Mouse (Mus musculus) MEL (cell line): ENCODE measurements at regions not wholly inside any gene's neighbourhood (a gene's known extent, or its start where the extent isn't known, plus 50 kb on each side); places are given as distances from the start of the nearest gene placed in this dataset.

Experiments used
- DNase-seq: peaks from one replicate; pipeline ENCODE4 v3.0.0; 2011; ENCODE audit warnings: low read depth, low spot score
- H3K27ac ChIP-seq: 2 replicates; pipeline ENCODE4 v1.5.1; 2012; ENCODE audit warnings: low read depth, mild to moderate bottlenecking, control low read depth, low read length, moderate library complexity; ENCODE audit not compliant: control insufficient read depth
- H3K27me3 ChIP-seq, 2 experiments: fragments of 150-350 bp in 1 of 2; sonication (generic) in 1 of 2; 2 replicates each; pipeline ENCODE4 v1.6.1; 2012; ENCODE audit warnings: low read length in 2 of 2, mild to moderate bottlenecking in 2 of 2, improper control_type of control experiment in 1 of 2, moderate library complexity in 1 of 2; ENCODE audit not compliant: insufficient read depth in 2 of 2, control insufficient read depth in 1 of 2
- H3K36me3 ChIP-seq, 2 experiments: 2 replicates each; pipeline ENCODE4 v1.6.1; 2012 to 2014; ENCODE audit warnings: low read length in 2 of 2, improper control_type of control experiment in 1 of 2, inconsistent platforms in 1 of 2, mild to moderate bottlenecking in 1 of 2; ENCODE audit not compliant: insufficient read depth in 2 of 2, control insufficient read depth in 1 of 2
- H3K4me1 ChIP-seq, 2 experiments: fragments of 150-350 bp in 1 of 2; sonication (generic) in 1 of 2; 2 replicates each; pipeline ENCODE4 v1.6.1; 2012; ENCODE audit warnings: low read length in 2 of 2, improper control_type of control experiment in 1 of 2, mild to moderate bottlenecking in 1 of 2; ENCODE audit not compliant: insufficient read depth in 2 of 2, control insufficient read depth in 1 of 2
- H3K4me3 ChIP-seq, 2 experiments: fragments of 150-350 bp in 1 of 2; sonication (generic) in 1 of 2; 2 replicates each; pipeline ENCODE4 v1.5.1; 2012; ENCODE audit warnings: low read depth in 2 of 2, low read length in 2 of 2, mild to moderate bottlenecking in 2 of 2, moderate library complexity in 2 of 2, control low read depth in 1 of 2, improper control_type of control experiment in 1 of 2; ENCODE audit not compliant: control insufficient read depth in 1 of 2, insufficient read depth in 1 of 2
- H3K79me2 ChIP-seq: 2 replicates; pipeline ENCODE4 v1.6.1; 2012; ENCODE audit warnings: mild to moderate bottlenecking, low read length, moderate library complexity; ENCODE audit not compliant: control insufficient read depth, poor library complexity, insufficient read depth
- H3K9ac ChIP-seq: 2 replicates; pipeline ENCODE4 v1.6.1; 2012; ENCODE audit warnings: low read depth, mild to moderate bottlenecking, control low read depth, low read length, moderate library complexity; ENCODE audit not compliant: control insufficient read depth, poor library complexity, severe bottlenecking
- H3K9me3 ChIP-seq: fragments of 150-350 bp; sonication (generic); replicated peaks from 2 replicates; pipeline ENCODE4 v1.6.1; 2012; ENCODE audit warnings: mild to moderate bottlenecking, low read length, improper control_type of control experiment, moderate library complexity; ENCODE audit not compliant: insufficient read depth
- CHD1 ChIP-seq: IDR thresholded peaks from 2 replicates; pipeline ENCODE4 v1.6.1; 2012; ENCODE audit warnings: low read depth, mild to moderate bottlenecking, inconsistent platforms, low read length, improper control_type of control experiment
- CTCF ChIP-seq, 3 experiments: IDR thresholded peaks in 2 of 3; conservative IDR thresholded peaks in 1 of 3; 2 replicates each; pipeline ENCODE4 v1.5.1; 2011 to 2012; ENCODE audit warnings: low read length in 3 of 3, low read depth in 2 of 3, mild to moderate bottlenecking in 2 of 3, improper control_type of control experiment in 1 of 3, inconsistent platforms in 1 of 3, mixed read lengths in 1 of 3, moderate library complexity in 1 of 3; ENCODE audit not compliant: control insufficient read depth in 1 of 3, insufficient read depth in 1 of 3, poor library complexity in 1 of 3, severe bottlenecking in 1 of 3
- ELF1 ChIP-seq: IDR thresholded peaks from 2 replicates; pipeline ENCODE4 v1.6.1; 2014; ENCODE audit warnings: low read depth, mild to moderate bottlenecking, inconsistent platforms, low read length, improper control_type of control experiment, moderate library complexity
- ETS1 ChIP-seq: IDR thresholded peaks from 2 replicates; pipeline ENCODE4 v1.6.1; 2012; ENCODE audit warnings: low read depth, mild to moderate bottlenecking, inconsistent platforms, low read length, improper control_type of control experiment, moderate library complexity
- JUND ChIP-seq: IDR thresholded peaks from 2 replicates; pipeline ENCODE4 v1.6.1; 2011; ENCODE audit warnings: low read depth, mild to moderate bottlenecking, improper control_type of control experiment, low read length
- KAT2A ChIP-seq: conservative IDR thresholded peaks from 2 replicates; pipeline ENCODE4 v1.6.1; 2012; ENCODE audit warnings: low read depth, low read length, improper control_type of control experiment, inconsistent platforms
- MAFK ChIP-seq: IDR thresholded peaks from 2 replicates; pipeline ENCODE4 v1.6.1; 2011; ENCODE audit warnings: low read depth, mild to moderate bottlenecking, low read length, improper control_type of control experiment, borderline replicate concordance
- MAZ ChIP-seq: IDR thresholded peaks from 2 replicates; pipeline ENCODE4 v1.6.1; 2012; ENCODE audit warnings: low read depth, mild to moderate bottlenecking, inconsistent platforms, low read length, improper control_type of control experiment
- MXI1 ChIP-seq: IDR thresholded peaks from 2 replicates; pipeline ENCODE4 v1.6.1; 2011; ENCODE audit warnings: mild to moderate bottlenecking, low read depth, low read length, improper control_type of control experiment
- MYC ChIP-seq: IDR thresholded peaks from 2 replicates; pipeline ENCODE4 v1.6.1; 2011; ENCODE audit warnings: low read depth, mild to moderate bottlenecking, low read length, improper control_type of control experiment, moderate library complexity
- POLR2AphosphoS2 ChIP-seq: IDR thresholded peaks from 2 replicates; pipeline ENCODE4 v1.6.1; 2011; ENCODE audit warnings: low read length, improper control_type of control experiment
- POLR2AphosphoS5 ChIP-seq: IDR thresholded peaks from 2 replicates; pipeline ENCODE4 v1.6.1; 2012; ENCODE audit warnings: low read depth, borderline replicate concordance, mild to moderate bottlenecking, inconsistent platforms, low read length, moderate library complexity, mixed read lengths
- RAD21 ChIP-seq: IDR thresholded peaks from 2 replicates; pipeline ENCODE4 v1.6.1; 2011; ENCODE audit warnings: mild to moderate bottlenecking, low read depth, low read length, improper control_type of control experiment
- RCOR1 ChIP-seq: IDR thresholded peaks from 2 replicates; pipeline ENCODE4 v1.6.1; 2012; ENCODE audit warnings: low read depth, mild to moderate bottlenecking, inconsistent platforms, low read length, improper control_type of control experiment
- SIN3A ChIP-seq: IDR thresholded peaks from 2 replicates; pipeline ENCODE4 v1.6.1; 2012; ENCODE audit warnings: low read length, improper control_type of control experiment, inconsistent platforms
- SMC3 ChIP-seq: IDR thresholded peaks from 2 replicates; pipeline ENCODE4 v1.6.1; 2011; ENCODE audit warnings: low read depth, low read length, improper control_type of control experiment
- TAL1 ChIP-seq: IDR thresholded peaks from 2 replicates; pipeline ENCODE4 v1.6.1; 2012; ENCODE audit warnings: mild to moderate bottlenecking, inconsistent platforms, low read length, moderate library complexity, mixed read lengths
- TCF12 ChIP-seq: IDR thresholded peaks from 2 replicates; pipeline ENCODE4 v1.6.1; 2014; ENCODE audit warnings: low read depth, mild to moderate bottlenecking, inconsistent platforms, low read length, improper control_type of control experiment, moderate library complexity
- UBTF ChIP-seq: IDR thresholded peaks from 2 replicates; pipeline ENCODE4 v1.6.1; 2012; ENCODE audit warnings: low read depth, mild to moderate bottlenecking, inconsistent platforms, low read length, improper control_type of control experiment, moderate library complexity, borderline replicate concordance; ENCODE audit not compliant: insufficient read depth
- USF1 ChIP-seq: IDR thresholded peaks from 2 replicates; pipeline ENCODE4 v1.6.1; 2014; ENCODE audit warnings: low read depth, mild to moderate bottlenecking, inconsistent platforms, low read length, improper control_type of control experiment, moderate library complexity
- USF2 ChIP-seq, 2 experiments: IDR thresholded peaks; 2 replicates each; pipeline ENCODE4 v1.6.1; 2011 to 2012; ENCODE audit warnings: improper control_type of control experiment in 2 of 2, low read length in 2 of 2, borderline replicate concordance in 1 of 2, inconsistent platforms in 1 of 2, low read depth in 1 of 2, mild to moderate bottlenecking in 1 of 2; ENCODE audit not compliant: insufficient read depth in 1 of 2
- ZMIZ1 ChIP-seq: IDR thresholded peaks from 2 replicates; pipeline ENCODE4 v1.6.1; 2012; ENCODE audit warnings: low read depth, mild to moderate bottlenecking, inconsistent platforms, low read length, improper control_type of control experiment, moderate library complexity
- ZNF384 ChIP-seq: IDR thresholded peaks from 2 replicates; pipeline ENCODE4 v1.6.1; 2012; ENCODE audit warnings: low read depth, mild to moderate bottlenecking, inconsistent platforms, low read length, improper control_type of control experiment

DNA sequence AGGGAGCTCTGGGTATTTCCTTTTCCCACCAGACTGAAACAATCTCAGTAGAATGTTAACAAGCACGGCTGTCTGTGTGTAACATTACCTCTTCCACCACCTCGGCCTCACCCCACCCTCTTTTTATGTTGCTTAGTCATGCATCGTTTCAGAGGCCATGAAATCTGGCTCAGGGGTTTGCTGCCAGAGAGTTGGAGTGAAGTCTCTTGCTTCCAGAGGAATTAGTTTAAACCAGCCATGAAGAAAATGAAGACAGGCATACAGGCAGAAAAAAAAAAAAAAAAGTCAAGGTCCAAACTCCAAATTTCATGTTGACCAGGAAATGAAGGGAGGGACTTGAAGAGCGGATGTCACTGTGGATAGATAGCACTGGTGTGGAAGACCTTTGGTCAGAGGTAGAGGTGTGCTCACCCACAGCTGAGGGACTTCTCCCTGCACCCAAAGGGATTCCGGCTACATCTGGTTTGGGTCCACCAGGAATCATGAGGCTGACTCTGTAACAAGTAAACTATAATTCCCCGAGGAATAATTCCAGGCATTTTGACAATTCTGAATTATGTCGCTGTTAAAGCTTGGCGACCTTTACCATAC lies 92.7 kb downstream of the Rnd3 start:
- Histone ChIP-seq H3K9me3 (no peaks in the 10 kb centered on the region), H3K36me3 (no peaks in the 10 kb centered on the region), H3K27ac (no peak overlapping the region), H3K4me1 (no peaks in the 10 kb centered on the region), H3K9ac (no peak overlapping the region), H3K4me3 (no peak overlapping the region), H3K79me2 (no peaks in the 10 kb centered on the region), H3K27me3 (no peaks in the 10 kb centered on the region)
- DNase-seq: no peak
- no peak for TF ChIP-seq USF1
- TF ChIP-seq POLR2AphosphoS2: no peak
- no peak for TF ChIP-seq TCF12

DNA sequence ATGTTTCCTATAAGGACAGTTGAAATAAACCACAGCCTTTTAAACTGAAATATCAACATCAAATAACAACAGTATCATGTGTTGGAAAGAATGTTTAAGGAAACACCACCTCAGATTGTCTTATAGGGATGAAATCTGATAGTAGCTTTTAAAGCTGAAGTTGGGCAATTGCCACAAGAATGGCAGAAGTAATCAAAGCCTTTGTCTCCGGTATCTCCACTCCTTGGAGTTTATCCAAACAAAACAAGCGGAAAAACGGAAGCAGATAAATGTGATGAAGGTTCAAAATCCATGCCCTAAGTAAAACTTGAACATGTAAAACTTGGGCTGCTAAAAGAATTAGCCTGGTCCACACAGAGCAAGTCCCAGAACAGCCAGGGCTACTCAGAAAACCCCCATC lies 93.6 kb downstream of the Rnd3 start:
- Histone ChIP-seq H3K4me3 (no peak overlapping the region), H3K4me1 (no peaks in the 10 kb centered on the region), H3K36me3 (no peaks in the 10 kb centered on the region), H3K9ac (no peak overlapping the region), H3K27me3 (no peaks in the 10 kb centered on the region), H3K79me2 (no peaks in the 10 kb centered on the region), H3K9me3 (no peaks in the 10 kb centered on the region), H3K27ac (no peak overlapping the region)
- DNase-seq: no peak
- TF ChIP-seq ETS1: no peak
- TF ChIP-seq JUND: no peak
- no peak for TF ChIP-seq TAL1
- no peak for TF ChIP-seq KAT2A
- no peak for TF ChIP-seq POLR2AphosphoS5
- no peak for TF ChIP-seq CTCF (IDR thresholded peaks at IDR 0.05 in 2 of 3, conservative IDR thresholded peaks at IDR 0.05 in 1 of 3; ENCODE audit: control insufficient read depth in 1 of 3, insufficient read depth in 1 of 3, low read depth in 2 of 3, low read length in 3 of 3, poor library complexity in 1 of 3, severe bottlenecking in 1 of 3)
- TF ChIP-seq MYC: no peak
- TF ChIP-seq ELF1: no peak
- TF ChIP-seq SMC3: no peak
- TF ChIP-seq SIN3A: no peak
- TF ChIP-seq TCF12: no peak
- no peak for TF ChIP-seq MXI1
- no peak for TF ChIP-seq MAZ
- no peak for TF ChIP-seq ZNF384
- TF ChIP-seq MAFK: no peak

DNA sequence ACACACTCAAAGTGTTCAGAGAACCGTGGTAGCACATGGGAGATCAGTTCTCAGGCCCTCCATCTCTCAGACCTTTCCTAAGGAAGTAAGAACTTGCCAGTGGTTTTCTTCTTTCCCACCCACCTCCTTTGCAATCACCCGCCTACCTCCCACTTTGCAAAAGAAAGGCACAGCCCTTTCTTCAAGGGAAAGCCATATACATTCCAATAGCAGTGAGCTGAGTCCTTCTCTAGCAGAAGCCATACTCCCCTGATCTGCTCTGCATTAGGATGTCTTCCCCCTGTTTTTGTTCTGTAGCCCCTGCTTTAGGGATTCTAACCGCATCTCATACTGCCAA lies 99.1 kb downstream of the Rnd3 start:
- no peaks in the 10 kb centered on the region for H3K27me3 ChIP-seq
- no peak overlapping the region for H3K4me3 ChIP-seq
- H3K9ac ChIP-seq: no peak overlapping the region
- H3K36me3 ChIP-seq: no peaks in the 10 kb centered on the region
- H3K79me2 ChIP-seq: no peaks in the 10 kb centered on the region
- no peak overlapping the region for H3K27ac ChIP-seq
- no peak for TF ChIP-seq POLR2AphosphoS5
- TF ChIP-seq CHD1: no peak
- TF ChIP-seq TAL1: no peak
- TF ChIP-seq RAD21: no peak
- TF ChIP-seq UBTF: no peak
- TF ChIP-seq JUND: no peak
- no peak for TF ChIP-seq SIN3A
- no peak for TF ChIP-seq ELF1
- no peak for TF ChIP-seq ZMIZ1
- no peak for TF ChIP-seq KAT2A
- TF ChIP-seq USF2 (IDR thresholded peaks at IDR 0.05; ENCODE audit: borderline replicate concordance in 1 of 2, insufficient read depth in 1 of 2, low read depth in 1 of 2, low read length in 2 of 2): no peak
- no peak for TF ChIP-seq MYC
- TF ChIP-seq RCOR1: no peak
- no peaks in the 10 kb centered on the region for H3K9me3 ChIP-seq
- H3K4me1 ChIP-seq: no peaks in the 10 kb centered on the region
- DNase-seq: no peak
